Mouse (Mus musculus) olfactory bulb, adult 2 months (tissue): ENCODE measurements at regions not wholly inside any gene's neighbourhood (a gene's known extent, or its start where the extent isn't known, plus 50 kb on each side); places are given as distances from the start of the nearest gene placed in this dataset.

ENCODE experiments used
- CTCF ChIP-seq: fragments of 200-500 bp; IDR thresholded peaks from 2 replicates; pipeline ENCODE4 v1.5.1; 2012; ENCODE audit warnings: low read depth, mild to moderate bottlenecking, low read length, moderate library complexity; ENCODE audit not compliant: insufficient read depth
- POLR2A ChIP-seq: fragments of 200-500 bp; IDR thresholded peaks from 2 replicates; pipeline ENCODE4 v1.6.1; 2012; ENCODE audit warnings: mild to moderate bottlenecking, low read depth, low read length, moderate library complexity; ENCODE audit not compliant: insufficient read depth

GRCm38 (mm10) chr10:8018229-8019026 lies 62.4 kb upstream of the Tab2 start:
- TF ChIP-seq POLR2A (no peak), CTCF (no peak)
